Mouse (Mus musculus): ENCODE measurements at regions not wholly inside any gene's neighbourhood (a gene's known extent, or its start where the extent isn't known, plus 50 kb on each side); places are given as distances from the start of the nearest gene placed in this dataset.

DNA sequence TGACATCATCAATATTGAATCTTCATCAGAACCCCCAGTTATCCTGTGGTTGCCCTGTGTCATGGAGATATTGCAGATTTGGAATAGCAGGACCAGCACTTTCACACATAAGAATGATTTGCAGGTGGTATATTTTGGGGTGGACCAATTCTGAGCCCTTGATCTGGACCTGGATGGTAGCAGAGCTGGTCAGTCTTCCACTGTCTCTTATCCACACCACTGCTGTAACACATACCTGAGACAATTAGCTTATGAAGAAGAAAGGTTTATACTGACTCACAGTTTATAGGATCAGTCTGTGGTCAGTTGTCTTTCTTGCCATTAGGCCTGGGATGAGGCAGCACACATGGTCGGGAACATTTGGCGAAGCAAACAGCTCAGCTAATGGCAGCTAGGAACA, 55.1 kb upstream of the Ltbp1 start:
- TF ChIP-seq EP300 (optimal IDR thresholded peaks at IDR 0.05) (no peak), CTCF (IDR thresholded peaks at IDR 0.05; ENCODE audit: low read depth) (no peak)

All from stomach, postnatal 0 days (tissue).